Mouse (Mus musculus) layer of hippocampus, adult 9-11 months (tissue): ENCODE data around the gene BC048562.

Experiments
- DNase-seq: peaks from one replicate; pipeline ENCODE4 v3.0.0; 2022

Gene BC048562

DNA sequence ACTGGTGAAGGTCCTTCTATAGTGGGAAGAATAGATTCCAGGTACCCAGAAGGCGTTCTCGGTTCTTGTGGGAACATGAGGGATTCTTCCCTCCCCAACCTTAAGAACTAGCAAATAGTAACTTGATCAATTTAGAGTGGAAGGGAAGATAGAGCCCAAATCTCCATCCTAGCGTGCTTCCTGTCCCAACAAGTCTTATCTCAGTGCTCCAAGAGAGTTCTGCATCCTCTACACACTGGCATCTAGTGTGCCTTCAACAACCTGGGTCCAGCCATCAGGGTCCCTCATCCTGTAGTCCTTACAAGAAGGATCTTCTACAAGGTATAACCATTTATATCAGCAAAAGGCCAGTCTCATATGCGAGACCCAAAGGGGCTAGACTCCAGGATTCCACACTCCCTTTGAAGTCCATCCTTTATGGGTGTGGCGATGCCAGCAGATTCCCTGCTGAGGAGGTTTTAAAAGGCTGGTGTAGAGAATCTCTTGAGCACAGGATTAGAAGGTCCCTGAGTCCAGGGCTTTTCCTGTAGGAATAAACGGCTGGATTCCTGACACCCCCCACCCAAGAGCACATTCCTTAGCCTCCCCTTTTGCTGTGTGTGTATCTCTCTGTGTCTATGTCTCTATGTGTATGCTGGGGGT is 15.4 kb downstream of the BC048562 start:
- DNase-seq: no peak

- peak; percentile 80 for DNase-seq
Observed at GRCm38 (mm10) chr9:108452291-108452906, 16.1 kb downstream of the BC048562 start.

DNA sequence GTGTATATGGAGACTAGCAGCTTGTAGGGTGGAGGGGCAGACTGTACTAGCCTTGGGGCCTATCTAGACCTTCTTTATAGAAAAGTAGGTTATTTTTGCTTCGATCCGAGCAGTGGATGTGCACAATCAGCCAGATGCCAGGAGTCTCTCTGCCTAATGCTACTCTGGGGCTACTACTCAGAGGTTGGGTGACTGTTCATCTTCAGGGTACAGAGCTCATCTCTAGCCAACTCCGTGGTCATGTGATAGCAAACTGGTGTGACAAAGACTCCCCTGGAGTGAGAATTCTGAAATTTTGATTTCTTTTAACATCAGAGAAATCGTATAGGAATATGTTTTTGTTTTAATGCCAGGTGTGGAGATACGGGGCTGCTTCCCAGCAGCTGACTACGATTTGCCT is 16.6 kb downstream of the BC048562 start:
- DNase-seq: no peak

DNA sequence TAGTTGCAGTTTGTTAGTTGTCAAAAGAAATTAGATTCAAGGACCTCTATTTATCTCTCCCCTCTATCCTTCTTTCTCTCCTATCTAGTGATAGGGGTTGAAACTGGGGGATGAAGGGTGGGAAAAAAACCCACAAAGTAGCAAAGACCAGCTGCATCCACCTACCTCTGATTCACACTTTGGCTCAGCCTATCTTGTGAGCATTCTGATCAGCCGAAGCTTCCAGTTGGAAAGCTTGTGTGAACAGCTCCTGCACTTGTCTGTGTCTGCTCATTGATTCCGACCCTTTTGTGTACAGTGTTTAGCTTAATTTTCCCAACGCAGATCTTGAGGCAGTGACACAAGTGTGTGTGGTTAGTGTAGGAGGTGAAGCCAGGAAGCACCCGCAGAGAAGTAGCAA is 17.2 kb downstream of the BC048562 start:
- DNase-seq: peak; percentile 58

GRCm38 (mm10) chr9:108454429-108454828 is 18.1 kb downstream of the BC048562 start:
- DNase-seq: no peak

GRCm38 (mm10) chr9:108455747-108456571 is 19.7 kb downstream of the BC048562 start:
- DNase-seq: no peak

GRCm38 (mm10) chr9:108456953-108457352 is 20.7 kb downstream of the BC048562 start:
- no peak for DNase-seq

DNA sequence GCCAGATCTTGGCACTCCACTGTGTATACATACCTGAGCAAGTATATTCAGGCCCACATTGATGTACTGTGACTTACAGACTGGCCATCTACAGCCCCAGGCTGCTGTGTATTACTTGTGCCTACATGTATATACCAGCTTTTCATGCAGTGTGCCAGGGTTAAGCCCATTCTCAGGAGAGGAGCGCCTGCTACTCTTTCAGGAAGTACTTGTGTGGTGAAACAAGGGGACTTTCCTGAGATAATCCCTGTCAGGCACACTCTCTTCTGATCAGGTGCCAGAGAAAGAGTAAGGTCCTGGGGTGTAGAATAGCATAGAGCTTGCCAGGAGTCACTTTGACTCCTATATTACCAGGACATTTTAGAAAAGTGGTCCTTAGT is 23.6 kb downstream of the BC048562 start:
- DNase-seq: no peak

DNA sequence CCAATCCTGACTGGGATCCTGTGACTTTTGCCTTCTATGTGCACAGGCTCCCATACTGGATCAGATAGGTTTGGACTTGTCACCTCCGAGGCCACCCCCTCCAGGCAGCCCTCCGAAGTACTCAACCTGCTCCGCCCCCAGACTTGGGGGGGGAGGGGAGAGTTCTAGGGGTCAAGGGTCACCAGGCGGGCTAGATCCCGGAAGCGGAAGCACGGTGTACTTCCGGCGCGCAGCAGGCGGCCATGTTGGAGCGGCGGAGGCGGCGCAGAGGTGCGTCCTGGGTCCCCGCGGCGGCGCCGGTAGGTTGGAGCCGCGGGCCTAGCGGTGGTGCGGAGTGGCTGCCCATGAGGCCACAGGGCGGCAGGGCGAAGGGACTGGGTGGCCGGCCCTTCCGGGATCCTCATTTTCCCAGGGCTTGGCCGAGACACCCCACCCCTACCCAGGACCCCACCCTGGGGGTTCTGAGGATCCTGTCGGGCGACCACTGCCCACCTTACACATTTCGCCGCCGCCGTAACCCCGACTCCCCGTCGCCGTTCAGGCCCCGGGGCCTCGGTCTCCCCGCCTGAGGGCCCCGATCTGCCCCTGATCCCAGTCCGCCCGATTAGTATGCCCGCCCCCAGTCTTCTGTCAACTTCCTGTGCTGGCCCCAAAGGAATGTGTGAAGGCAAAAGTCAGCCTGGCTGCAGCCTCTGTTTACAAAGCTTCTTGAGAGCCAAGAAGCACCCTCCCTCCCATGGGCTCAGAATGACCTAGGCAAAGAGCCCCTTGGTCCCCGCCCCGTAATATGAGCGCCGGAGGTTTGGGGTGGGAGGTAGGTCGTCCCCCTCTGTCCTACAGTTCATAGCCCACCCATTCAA is 24.3 kb downstream of the BC048562 start, which contains the start of gene Ccdc71:
Gene Ccdc71 (plus strand): TSS at position 209 of the 860 bp plus-strand sequence.
- peak; percentile 89 for DNase-seq

- DNase-seq: no peak
Observed at GRCm38 (mm10) chr9:108461181-108461631, 24.9 kb downstream of the BC048562 start, which contains the start of gene Klhdc8b. Gene Klhdc8b, minus strand, starts transcription at chr9:108461581.

DNA sequence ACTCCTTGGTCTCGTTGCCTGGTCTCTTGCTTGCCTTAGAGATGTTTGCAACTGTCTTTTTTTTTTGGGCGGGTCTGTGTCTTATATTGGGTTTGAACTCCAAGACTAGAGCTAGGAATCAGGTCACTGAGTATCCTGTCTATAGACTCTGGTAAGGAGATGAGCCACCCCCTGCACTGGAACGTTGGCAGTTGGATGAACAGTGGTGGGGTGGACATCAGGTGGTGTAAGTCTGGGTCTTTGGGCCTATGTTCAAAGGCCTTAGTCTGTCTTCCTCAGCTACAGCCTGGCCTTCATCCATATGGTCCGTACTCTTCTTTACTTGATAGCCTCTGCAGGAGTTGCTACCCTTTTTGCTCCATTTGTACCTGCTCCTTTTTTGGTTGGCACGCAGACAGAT is 25.4 kb downstream of the BC048562 start:
- no peak for DNase-seq

GRCm38 (mm10) chr9:108462192-108462591 is 25.9 kb downstream of the BC048562 start:
- DNase-seq: no peak

DNA sequence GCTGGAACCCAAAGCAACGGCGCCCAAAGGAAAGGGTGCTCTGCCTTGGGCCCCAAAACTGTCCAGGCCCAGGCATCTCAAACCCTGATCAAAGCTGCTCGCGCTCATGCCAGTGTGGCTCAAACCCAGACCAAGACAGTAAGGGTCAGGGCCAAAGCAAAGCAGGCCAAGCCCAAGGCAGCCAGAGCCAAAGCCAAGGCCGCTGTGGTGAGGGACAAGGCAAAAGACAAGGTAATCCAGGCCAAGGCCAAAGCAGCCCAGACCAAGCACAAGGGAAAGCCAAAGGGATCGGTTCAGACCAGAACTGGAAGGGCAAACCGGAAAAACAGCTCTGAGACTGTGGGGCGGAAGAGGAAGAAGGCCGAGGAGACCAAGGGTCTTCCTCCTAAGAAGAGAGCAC is 27.4 kb downstream of the BC048562 start:
- DNase-seq: no peak

DNA sequence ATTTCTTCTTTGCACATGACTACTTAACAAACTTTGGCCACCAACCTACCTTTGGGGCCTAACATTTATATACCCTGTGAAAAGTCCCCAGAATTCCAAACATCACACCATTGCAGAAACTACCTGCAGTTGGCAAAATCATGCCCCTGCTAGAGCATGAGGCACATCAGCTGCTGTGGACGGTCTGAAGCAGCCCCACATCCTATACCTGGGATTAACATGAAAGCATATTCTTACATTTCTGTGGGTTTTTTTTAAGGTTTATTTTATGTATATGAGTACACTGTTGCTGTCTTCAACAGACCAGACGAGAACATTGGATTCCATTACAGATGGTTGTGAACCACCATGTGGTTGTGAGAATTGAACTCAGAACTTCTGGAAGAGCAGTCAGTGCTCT is 29.9 kb downstream of the BC048562 start:
- no peak for DNase-seq

DNA sequence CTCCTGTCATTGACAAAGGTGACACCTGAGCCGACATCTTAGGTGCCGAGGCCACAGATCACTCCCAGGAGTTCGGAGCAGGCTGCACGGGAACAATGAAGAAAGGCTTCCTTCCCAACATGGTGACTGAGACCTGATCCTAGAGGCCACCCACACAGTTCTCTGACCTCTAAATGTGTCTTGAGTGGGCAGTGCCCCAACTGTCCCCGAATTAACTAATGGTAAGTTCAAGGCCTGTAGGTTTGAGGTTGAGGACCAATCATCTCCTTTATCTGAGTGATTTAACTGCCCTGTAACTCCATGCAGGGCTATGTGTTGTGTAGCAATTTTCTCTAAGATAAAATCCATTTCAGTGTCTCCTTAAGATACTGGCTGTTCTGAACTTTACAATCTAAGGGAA is 33.1 kb downstream of the BC048562 start:
- DNase-seq: no peak

DNA sequence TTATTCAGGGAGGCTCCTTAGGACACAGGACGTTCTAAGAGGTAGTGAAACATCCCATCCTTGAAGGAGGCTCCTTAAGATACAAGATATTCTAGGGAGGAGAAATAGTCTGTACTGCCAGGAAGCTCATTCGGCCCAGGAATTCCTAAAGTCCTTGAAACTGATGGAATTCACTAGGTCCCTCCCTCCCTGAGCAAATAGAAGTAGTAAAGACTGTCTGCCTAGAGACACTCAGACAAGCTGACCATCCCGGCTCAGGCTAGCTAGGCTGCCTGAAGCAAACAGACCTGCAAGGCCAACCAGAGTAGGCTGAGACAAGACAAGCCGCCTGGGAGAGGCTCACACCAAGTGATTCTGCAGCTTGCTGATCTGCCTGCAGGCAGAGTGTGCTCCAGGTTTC is 33.6 kb downstream of the BC048562 start:
- DNase-seq: no peak

DNA sequence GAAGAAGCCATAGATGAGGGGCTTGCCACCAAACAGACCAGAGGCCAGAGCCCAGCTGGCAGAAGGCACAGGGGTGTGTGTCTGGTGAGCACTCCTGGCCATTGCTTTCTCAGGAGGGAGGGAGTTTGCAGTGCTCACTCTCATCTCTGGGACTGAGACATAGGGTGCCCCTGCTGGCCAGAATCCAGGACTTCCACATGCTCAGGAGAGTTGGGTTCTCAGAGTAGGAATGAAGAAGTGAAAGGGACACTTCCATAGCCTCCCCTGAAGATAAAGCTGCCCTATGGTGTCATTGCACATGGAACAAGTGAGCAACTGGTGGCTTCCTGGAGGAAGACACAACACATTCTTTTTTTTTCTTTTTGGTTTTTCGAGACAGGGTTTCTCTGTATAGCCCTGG is 38.2 kb downstream of the BC048562 start:
- no peak for DNase-seq

DNA sequence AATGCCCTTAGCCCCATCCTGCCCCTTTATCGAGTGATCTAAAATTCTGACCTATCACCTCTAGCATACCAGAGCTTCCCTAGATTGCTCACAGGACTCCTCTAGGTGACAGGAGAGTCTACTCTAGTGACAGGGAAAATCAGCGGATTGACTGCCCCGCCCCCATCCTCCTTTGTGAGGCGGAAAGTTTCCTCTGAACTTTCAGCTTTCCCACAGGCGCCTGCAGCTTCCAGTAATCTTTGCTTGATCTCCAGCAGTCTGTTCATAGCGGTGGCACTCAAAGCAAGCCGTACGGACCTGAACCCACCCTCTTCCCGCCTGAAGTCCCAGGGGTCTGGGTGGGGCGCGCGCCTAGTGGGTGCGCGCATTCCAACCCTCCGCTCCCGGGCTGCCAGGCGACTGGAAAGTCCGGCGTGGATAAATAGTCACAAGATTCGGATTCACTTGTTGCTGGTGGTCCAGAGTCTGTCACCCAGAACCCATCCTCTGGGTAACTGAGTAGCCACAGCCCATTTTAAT is 42.4 kb downstream of the BC048562 start:
- no peak for DNase-seq

DNA sequence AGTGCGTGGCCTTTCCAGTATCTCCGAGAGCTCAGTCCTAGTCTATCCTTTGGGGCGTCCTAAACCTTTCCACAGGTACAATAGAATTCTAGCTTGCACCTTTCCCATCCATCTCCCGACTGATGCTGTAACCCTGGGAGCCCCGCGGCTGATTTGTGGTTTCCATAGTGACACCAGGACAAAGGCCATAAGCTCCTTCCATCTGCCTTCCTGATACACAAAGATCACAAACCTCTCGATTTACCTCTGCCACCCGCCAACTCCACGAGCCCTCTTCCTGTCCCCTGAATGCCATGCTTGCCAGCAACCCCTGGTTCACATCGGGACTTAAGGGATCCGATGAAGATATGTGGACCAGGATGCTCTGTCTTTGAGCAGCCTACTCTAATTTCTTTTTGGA is 43.0 kb downstream of the BC048562 start:
- DNase-seq: no peak

DNA sequence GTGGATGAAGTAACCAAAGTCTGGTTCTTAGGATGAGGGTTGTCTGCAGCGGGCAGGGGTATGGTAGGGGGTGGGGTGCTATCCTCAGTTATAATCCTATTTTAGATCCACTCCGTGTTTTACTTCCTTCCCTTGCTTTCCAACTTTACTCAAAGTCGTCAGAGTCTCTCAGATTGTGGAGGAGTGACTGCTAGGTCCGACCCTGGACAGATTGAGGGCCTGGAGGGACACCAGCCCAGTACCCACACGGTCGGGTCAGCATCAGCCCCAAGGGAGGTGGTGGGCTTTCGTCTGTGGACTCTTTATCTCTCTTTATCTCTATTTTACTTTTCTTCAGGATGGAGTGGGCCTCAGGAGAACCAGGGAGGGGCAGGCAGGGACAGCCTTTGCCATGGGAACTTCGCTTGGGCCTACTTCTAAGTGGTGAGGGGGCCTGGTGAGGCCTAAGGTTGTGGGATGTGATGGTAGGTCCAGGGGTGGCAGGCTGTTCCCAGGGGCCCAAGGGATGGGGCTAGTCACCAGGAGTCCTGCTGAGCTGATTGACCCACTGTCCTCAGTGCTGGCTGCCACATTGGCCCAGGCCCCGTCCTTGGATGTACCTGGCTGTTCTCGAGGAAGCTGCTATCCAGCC is 43.6 kb downstream of the BC048562 start, which contains the start of gene Lamb2:
Gene Lamb2 (plus strand): TSS at position 16 of the 631 bp plus-strand sequence.
- no peak for DNase-seq

DNA sequence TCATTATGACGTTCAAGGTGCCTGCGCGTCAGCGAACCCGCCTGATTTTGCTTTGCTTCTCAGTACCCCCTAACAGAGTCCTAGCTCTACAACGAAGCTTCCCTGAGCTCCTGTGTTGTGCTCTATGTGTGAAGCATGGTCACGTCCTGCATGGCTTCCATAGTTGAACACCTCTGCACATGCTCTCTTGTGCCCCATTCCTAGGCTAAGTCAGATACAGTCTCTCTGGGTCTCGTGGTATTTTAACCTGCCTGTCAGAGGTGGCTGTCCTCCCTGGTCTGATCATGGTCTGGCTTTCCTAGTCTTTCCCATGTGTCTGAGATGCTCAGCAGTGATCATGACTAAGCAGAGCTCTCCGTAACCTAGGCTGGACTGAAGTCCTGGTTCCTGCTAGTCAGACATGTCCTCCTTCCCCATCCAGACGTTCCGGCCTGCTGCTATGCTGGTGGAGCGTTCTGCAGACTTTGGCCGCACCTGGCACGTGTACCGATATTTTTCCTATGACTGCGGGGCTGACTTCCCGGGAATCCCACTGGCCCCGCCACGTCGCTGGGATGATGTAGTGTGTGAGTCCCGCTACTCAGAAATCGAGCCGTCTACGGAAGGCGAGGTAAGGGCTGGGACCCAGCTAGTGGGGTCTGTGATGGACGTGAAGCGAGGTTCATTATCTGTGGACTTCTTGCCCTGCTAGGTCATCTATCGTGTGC is 44.7 kb downstream of the BC048562 start:
- DNase-seq: no peak
